Mouse (Mus musculus): ENCODE results near the gene Tram2. TPM values are rescaled to one million over a fixed set of nuclear protein-coding genes. Genes with fewer than 3 reads are reported as not detected.

The Tram2 gene
- 1.4 TPM for polyA plus RNA-seq (2017; shearing (Covaris generic))

GRCm38 (mm10) chr1:21079217-21079773 lies at the start of gene Tram2:
Tram2 (minus strand) TSS chr1:21079229.

DNA sequence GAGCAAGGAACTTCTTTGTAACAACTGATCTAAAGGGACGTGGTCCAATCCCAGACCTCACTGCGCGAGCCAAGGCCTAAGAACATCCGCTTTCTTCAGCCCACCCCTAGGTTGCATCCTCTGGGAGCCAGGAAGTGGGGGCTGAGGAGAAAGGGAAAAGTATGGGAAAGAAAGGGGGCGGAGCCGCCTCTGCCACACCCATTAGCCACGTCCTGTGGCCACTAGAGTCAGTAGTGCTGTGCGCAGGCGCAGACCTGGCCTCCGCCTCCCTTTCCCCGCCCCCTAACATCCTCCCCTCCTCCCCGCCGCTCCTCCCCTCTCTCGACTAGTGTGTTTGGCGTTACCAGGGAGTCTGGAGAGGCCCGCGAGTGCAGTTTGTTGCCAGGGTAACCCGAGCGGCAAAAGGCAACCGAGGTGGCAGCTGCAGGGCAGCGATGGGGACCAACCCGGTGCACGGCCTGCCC lies 127.7 kb downstream of the Tram2 start, which contains the start of gene Efhc1:
Gene Efhc1, plus strand, starts transcription at position 327 of the 464 bp plus-strand sequence.

Other genes starting within 250 kb of the Tram2 start
- gene Paqr8, start 188.6 kb downstream of the Tram2 start, polyA plus RNA-seq (2017; shearing (Covaris generic)): 1.5 TPM
- not detected for gene Efhc1, start 127.6 kb downstream of the Tram2 start, polyA plus RNA-seq (2017; shearing (Covaris generic))
- gene Tmem14a, start 139.3 kb upstream of the Tram2 start, polyA plus RNA-seq (2017; shearing (Covaris generic)): 2.0 TPM
- gene Gsta3, start 161.4 kb upstream of the Tram2 start, polyA plus RNA-seq (2017; shearing (Covaris generic)): 0.84 TPM

All from effector memory CD4-positive, alpha-beta T cell, adult 7 months (primary cell).